Mouse (Mus musculus) megakaryocyte, embryonic 14.5 days (primary cell): ENCODE data around the gene Usf3.

Experiments
- FLI1 ChIP-seq: IDR thresholded peaks from 2 replicates; pipeline ENCODE4 v1.6.1; 2012; ENCODE audit warnings: low read length, inconsistent platforms, mixed read lengths
- GATA1 ChIP-seq: IDR thresholded peaks from 3 replicates; pipeline ENCODE4 v1.6.1; 2012; ENCODE audit warnings: mixed read lengths, low read length, inconsistent platforms, borderline replicate concordance

- TF ChIP-seq GATA1 (no peak), FLI1 (no peak)
These were observed 5.5 kb downstream of the Usf3 start for GRCm38 (mm10) chr16:44178555-44178954.
